Mouse (Mus musculus): Measurements from ENCODE around the gene Clcn5.

Clcn5 gene

DNA sequence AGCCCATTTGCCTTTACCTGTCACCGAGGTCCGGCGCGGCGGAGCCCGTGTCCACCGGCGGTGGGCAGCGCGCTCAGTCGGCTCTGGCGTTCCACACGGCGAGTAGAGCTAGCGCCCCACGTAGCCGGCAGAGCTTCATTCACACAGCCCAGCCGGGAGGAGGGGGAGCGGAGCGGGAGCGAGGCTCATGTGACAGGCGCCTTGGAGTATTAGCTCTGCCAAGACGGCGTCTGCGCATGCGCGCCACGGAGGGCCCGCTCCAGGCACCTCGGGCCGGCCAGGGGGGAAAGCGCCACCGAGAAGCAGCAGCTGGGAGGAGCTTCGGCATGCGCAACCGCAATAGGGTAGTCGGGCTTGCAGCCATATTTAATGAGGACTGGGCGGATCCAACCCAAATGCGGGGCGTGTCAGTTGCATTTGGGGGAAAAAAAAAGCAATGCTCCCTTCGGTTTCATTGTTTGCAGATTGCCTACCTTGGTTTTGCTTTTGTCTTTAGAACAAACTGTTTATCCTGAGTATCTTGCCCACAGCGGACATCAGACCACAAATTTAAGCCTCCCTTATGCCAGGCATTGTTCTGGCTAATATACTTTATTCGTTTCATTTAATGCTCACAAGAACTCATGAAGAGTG is at the start of gene Clcn5:
Gene Clcn5, minus strand, starts transcription at position 270 of the 633 bp plus-strand sequence.
- in situ Hi-C loops (cut with MboI, MseI) = no loop called here

DNA sequence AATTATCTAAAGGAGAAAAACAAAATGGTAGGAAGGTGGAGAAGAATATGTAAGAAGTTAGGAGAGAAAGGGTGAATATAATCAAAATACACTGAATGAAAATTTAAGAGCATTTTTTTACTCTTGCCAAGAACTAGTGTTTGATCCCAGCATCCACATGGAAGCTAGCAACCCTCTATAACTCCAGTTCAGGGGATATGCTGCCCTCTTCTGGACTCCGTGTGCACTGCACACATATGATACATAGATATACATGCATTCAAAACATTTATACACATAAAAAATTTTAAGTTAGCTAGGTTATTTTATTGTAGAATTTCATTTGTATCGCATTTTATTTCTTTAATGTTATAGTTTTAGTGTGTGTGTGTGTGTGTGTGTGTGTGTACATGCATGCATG is 6.3 kb upstream of the Clcn5 start:
- in situ Hi-C loops (cut with MboI, MseI) = no loop called here

DNA sequence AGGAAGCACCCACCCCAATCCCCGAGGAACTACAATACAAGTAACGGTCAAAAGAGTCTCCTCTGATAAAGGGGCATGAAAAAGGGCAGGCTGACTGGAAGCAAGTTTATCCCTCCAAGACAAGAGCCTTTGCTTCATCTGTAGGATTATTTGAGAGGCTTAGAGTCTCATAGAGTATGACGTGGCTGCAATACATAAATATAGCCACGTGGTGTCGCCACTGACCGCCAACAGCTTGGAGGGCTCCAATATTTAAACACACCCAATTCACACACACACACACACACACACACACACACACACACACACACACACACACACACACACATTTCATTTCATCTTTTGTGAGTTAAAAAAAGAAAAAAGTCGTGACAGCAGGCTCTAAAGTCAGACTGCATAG is 3.1 kb upstream of the Clcn5 start:
- in situ Hi-C loops (cut with MboI, MseI) = no loop called here

DNA sequence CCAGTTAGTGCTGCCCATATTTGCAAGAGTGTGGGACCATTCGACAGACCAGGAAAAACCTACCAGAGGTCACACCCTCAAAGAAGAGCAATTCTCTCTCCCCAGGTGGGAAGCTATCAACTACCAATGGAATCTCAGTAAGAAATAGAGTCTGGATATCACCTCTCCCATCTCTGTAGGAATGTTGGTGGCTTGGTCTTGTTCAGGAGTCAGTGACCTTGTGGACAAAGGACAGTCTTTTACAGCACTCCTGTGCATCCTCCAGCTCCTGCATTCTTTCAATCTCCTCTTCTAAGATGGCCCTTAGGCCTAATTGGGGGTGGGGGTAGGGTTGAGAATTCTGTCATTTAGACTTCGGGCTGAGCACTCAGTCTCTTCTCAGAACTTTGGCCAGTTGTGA is 1.4 kb upstream of the Clcn5 start:
- in situ Hi-C loops (cut with MboI, MseI) = no loop called here

DNA sequence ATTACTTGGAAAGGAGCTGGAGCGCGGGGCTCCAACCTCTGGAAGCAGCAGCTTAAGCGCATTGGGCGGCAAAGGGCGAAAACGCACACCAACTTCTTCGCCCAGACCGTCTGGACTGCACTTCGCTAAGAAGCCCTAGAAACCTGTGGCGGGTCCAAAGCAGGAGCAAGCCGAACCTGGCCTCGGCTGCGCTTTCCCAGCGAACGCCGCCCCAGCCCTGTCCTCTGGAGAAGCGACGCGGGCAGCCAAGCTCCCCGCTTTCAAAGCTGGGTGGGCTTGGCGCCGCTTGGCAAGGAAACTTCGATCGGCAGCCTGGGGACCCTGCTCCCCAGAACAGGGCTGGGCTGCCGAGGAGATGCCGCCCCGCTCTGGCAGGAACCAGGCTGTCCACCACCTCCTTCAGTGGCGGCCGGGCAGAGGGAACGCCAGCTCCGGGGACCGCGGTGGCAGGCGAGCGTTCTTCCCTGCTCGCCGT is 570 bp downstream of the Clcn5 start:
- in situ Hi-C loops (cut with MboI, MseI) = no loop called here

DNA sequence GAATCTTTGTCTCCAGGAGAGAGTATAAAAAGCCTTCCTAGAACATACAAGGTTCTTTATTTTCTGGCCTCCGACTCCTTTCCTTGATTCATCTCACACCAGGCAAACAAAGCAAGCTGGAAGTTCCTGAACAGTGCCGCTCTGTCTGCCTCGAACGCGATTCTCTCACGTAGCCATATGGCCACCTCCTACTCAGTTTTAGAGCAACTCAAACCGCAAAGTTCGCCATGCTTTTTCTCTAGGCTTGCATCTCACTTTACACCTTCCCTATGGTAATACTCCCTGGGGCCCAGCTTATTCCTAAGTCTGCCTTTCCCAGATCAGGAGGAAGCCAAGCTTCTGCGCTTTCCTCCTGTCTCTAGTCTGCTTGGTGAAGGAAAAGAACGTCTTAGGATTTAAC is 4.0 kb downstream of the Clcn5 start:
- in situ Hi-C loops (cut with MboI, MseI) = no loop called here

DNA sequence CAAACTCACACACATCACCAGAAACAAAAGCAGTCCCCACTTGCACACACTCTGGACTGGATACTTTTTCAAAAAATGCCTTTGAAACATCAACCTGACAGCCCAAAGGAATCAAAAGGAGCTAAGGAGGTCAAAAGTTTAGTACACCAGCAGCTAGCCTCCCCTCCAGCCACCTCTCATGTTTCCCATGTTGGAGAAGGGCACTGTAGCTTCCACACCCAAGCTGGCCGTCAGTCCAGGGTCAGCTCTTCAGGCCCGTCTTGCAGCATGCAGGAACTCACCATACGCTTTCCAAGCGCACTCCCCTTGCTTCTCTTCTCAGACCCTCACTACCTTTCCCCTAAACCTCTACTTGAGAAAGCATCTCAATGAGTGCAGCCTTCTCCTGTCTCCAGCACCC is 4.5 kb downstream of the Clcn5 start:
- in situ Hi-C loops (cut with MboI, MseI) = no loop called here

DNA sequence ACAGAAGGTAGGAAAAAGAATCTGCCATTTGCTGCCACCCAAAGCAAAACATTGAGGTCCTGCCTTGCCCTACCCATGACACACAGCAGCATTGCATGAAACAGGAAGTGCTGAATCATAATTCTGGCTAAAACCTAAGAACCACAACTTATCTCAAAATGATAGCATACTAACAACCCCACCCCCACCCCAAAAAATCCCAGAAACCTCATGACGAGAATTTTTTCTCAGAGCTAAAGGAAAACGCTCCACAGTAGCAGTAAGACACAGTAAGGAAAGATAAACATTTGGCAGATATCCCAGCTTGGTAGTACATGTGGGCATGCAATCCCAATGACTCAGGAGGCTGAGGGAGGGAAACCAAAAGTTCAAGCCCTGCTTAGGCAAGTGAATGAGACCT is 10.9 kb downstream of the Clcn5 start:
- in situ Hi-C loops (cut with MboI, MseI) = no loop called here

DNA sequence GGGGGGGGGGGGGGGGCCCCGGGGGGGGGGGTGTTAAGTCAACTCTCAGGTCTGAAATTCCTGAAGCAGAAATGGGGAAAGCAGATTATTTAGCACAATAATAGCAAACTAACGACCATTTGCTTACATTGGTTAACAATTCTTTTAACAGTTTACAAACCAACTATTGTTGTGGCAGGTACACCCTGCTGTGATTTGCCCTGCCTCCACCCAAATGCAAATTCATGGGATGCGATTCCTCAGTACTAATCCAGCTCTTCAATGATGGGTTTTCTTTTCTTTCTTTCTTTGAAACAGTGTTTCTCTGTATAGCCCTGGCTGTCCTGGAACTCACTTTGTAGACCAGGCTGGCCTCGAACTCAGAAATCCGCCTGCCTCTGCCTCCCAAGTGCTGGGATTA is 12.3 kb downstream of the Clcn5 start:
- in situ Hi-C loops (cut with MboI, MseI) = no loop called here

DNA sequence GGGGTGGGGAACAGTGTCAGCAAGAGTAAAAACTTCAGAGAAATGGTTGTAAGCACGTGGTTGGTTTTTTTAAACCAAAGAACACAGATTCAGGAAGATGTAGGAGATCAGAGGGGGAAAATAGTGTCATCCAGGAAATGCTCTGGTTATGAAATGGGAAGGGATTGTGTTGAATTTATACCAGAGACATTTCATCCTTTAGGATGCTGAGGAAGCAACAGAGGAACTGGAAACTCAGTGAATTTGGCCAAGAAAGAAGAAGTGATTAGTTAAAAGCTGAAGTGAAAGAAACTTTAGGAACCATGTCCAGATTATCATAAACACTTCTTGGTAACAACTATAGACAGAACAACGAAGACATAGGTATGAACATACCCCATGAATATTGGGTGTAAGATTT is 26.2 kb downstream of the Clcn5 start:
- in situ Hi-C loops (cut with MboI, MseI) = no loop called here

DNA sequence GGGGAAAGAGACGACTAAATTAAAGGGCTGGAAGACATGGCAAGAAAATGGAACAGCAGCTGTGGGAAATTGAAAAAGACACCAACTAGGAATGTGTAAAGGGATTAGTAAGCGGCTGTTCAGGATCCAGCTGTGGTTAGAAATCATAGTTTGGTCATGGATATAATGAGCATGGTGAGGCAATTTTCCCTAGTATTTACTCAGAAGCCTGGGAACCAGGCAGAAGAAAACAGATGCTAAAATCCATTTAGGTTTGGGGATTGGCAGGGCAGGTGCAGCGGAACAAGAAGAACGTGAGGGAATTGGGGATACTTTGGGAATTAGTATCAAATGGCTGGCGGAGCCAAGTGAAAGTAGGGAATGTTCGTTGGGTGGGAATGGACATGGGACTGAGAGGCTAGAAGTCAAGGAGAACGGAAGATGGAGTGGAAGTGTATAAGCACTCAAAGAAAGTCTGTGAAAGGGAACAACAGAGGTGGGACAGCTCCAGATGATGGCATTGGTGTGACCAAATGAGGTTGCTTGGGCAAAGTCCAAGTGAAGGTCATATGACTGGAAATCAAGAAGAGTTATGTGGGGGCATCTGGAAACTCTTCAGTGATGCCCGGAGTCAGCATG is 26.9 kb downstream of the Clcn5 start:
- in situ Hi-C loops (cut with MboI, MseI) = no loop called here

DNA sequence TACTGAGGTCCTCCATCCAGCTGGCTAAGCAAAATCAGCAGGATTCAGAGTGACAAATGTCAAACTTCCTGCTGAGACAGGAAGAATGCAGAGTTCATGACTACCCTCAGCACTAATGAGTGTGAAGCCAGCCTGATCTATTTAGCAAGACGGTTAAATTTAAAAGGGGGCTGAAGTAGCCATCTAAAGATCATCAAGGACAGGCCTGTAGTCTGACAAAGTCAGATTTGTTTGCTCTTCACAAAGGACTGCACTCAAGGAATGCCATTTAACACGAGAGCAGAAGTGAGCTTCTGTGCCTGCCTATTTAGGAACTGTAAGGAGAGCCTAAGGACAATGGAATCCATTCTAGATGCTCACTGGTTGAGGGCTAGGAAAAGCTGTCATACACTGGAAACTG is 30.2 kb downstream of the Clcn5 start:
- in situ Hi-C loops (cut with MboI, MseI) = no loop called here

DNA sequence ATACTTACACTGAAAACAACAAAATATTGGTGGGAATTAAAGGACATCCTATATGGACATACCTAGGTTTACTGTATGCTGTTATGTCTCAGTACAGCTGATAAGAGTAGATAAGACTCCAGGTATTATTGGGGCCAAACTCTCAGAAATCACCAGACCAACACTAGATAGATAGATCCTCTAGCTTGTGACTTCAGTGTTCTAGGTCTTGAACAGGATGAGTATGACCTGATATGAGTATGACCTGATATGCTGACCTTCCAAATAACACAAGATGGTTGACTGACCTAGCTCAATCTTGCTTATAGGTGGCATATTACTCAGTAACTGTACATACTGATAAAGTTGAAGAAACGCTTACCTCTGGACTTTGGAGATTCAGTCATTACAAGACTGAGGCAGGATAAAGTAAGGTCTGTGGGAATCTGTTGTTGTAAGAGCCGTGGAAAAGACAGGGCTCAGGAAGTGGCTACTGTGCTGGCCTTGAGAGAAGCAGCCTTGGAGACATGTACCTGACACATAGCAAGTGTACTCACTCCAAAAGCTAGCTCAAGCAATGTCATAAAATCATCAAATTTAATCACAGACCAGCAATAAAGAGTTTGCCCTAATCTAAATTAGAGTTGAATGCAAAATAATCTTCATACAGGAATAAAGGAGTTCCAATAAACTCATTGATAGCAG is 32.0 kb downstream of the Clcn5 start:
- in situ Hi-C loops (cut with MboI, MseI) = no loop called here

DNA sequence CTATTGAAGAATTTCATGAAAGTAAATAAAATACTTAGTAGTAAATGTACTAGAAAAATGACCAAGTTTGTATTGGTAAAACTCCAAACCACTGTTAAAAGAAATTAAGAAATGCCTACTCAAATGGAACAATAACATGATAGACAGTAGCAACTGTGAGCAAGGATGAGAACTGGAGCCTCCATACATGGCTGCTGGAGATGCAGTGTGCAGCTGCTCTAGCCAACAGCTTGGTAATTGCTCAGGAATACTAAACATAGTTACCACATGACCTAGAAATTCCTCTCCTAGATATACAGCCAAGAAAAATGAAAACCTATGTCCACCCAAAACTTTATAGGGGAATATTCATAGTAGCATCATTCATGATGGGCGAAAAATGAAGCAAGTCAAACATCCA is 36.5 kb downstream of the Clcn5 start:
- in situ Hi-C loops (cut with MboI, MseI) = no loop called here

DNA sequence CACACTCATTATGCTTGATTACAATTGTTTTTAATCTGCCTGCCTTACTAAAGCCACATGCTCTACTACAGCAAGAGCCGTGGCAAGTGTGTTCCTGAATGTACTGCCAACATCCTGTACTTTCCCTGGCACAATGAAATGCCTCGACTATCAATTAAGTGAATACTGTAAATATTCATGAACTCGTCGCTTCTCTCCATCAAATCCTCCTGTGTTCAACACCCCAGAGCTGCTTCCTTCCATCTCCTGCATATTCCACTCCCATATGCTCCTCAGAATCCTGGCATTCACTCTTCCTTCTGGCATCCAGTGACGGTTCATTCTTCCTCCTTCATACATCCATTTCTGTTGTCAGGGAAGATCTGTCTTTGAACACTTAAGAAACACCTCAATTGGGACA is 39.4 kb downstream of the Clcn5 start:
- in situ Hi-C loops (cut with MboI, MseI) = no loop called here

DNA sequence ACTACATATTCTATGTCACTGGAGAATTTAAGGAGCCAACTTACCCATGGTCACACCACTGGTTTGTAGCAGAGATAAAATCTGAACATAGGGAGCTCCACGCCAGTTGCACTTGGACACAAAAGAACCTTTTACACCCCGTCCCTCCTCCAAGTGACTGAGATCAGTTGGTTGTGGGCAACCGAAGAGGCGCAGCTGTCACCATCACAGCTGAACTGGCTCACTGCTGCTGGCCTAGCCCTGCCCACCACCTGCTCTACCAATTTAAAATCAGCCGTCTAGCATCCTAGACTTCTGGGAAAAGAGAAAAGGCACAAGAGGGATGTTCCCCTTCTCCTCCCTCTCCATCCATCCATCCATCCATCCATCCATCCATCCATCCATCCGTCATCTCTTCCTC is 42.6 kb downstream of the Clcn5 start:
- in situ Hi-C loops (cut with MboI, MseI) = no loop called here

DNA sequence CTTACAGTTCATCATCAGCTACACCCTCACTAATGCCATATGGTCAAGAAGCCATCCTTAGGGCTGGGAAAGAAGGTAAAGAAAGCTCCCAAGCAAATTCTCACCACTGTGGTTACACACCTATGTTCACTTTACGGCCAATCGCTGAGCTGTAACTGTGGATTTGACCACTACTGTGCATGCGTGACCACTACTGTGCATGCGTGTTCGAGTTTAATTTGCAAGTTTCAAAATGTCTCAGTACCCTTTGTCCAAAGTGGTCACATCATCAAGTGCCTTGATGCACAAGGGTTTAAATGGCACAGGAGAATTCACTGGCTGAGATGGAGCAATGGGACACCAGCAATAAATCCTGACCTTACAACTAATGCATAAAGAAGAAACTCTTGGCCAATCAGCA is 58.0 kb downstream of the Clcn5 start:
- in situ Hi-C loops (cut with MboI, MseI) = no loop called here

DNA sequence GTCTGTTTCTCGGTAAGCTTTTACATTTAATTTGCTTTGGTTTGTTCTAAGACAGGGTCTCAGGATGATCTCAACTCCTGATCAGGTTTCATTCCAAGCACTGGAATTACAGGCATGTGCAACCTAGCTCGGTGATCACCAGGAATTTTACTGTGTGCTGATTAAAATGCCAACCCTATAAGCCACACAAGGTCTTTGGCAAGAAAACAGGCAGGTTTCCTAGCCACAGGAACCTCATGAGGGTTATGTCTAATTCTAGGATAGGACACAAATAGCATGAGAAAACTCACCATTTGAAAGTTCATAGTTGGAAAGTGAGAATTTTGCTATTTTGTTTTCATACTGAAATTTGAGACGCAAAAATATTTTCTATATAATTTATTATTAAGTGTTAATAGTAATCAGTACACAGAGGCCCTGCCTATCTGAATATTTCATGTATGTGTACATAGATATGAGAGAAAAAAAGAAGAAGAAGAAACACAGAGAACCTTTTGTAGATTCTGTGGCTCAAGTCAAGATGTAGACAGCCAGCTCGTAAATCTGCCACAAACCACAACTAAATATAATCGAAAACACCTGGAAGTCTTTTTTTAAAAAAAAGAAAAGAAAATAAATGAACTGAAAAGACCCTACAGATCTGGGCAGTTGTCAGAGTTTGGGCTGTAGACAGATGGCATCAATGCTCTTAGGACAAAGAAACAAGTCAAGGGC is 58.6 kb downstream of the Clcn5 start:
- in situ Hi-C loops (cut with MboI, MseI) = no loop called here

DNA sequence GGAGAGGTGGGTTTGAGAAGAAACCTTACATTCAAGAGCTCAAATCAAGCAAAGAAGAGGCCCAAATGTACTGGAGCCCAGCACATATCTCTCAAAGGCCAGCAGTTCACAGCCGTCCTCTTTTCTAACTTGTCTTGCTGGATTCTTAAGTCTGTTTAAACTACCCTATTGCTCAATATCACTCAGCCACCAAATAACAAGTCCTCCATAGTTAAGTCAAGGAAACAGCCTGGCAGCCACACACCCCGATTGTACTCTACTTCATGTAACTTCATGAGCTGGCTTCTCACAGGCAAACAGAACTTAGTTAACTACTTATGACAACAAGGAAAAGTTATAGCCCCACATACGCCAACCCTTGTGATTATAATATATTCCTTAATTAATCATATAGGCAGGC is 59.4 kb downstream of the Clcn5 start:
- in situ Hi-C loops (cut with MboI, MseI) = no loop called here

DNA sequence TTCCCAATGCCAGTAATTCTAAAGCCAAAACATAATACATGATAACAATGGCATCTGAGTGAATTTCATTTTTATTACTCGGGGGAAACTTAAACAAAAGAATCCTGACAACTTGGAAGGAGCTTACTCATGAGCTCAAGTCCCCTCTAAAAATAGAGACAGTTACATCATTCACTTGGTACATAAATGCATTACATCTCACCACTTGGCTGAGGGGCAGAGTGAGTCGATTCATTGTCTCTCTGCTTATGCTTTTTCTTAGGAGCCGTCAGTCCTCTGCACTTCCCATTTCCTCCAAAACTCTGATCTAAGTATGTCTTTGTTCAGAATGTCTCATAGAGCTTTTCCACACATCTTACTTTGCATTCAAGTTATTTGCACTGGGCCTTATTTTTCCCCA is 63.1 kb downstream of the Clcn5 start:
- in situ Hi-C loops (cut with MboI, MseI) = no loop called here

DNA sequence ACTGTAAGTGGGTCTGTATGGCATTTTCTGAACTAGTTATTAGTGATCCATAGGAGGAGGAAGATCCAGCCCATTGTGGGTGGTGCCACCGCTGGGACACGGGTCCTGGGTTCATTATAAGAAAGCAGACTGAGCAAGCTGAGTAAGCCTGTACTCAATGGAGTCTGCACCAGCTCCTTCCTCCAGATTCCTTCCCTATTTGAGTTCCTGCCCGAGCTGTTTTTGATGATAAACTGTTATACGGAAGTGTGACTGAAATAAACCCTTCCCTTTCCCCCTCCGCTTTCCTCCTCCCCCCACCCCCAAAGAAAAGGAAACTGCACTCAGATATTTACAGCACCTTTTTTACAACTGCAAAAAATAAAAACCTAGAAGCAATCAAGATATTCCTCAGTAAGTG is 115.1 kb downstream of the Clcn5 start:
- in situ Hi-C loops (cut with MboI, MseI) = no loop called here

DNA sequence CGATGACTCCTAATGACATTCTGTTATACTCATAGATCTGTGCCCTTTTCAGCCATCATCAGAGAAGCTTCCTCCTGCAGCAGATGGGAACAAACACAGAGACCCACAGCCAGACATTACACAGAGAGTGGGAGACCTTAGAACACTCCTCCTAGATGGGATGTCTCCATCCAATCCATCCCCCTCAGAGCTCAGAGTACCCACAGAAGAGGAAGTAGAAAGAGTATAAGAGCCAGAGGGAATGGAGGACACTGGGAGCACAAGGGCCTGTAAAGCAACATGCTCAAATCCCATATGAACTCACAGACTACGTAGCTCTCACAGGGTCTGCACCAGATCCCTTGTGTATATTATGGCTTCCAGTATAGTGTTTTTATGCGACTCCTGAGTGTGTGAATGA is 115.6 kb downstream of the Clcn5 start:
- in situ Hi-C loops (cut with MboI, MseI) = no loop called here

DNA sequence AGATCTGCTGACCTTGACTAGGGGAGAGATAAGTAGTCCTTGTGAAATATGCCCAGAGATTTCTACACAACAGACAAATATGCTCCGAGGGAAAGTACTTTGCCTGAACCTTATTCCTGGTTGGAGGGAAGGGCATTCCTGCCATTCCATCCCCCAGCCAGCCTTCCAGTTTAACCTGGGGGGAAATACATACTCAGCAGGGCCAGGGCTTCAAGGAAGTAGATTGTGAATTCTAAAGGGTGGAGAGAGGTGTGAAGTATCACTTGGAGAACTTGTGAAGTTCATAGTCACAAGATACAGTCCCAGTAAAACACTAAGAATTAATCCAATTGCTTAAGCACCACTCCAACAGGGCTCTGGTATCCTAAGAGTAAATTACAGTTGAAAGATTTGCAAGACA is 121.3 kb downstream of the Clcn5 start:
- in situ Hi-C loops (cut with MboI, MseI) = no loop called here

Data from T-helper 2 cell (primary cell).